Mouse (Mus musculus) liver, adult 2 months (tissue): ENCODE data around the gene Fstl1. TPM values are rescaled to one million over a fixed set of nuclear protein-coding genes. Genes with fewer than 3 reads are reported as not detected.

Experiments used
- DNase-seq: peaks from one replicate; pipeline ENCODE4 v3.0.0-alpha.2; 2011; ENCODE audit warnings: low read depth, low spot score; ENCODE audit errors: extremely low read depth
- H3K27ac ChIP-seq: fragments of 200-500 bp; replicated peaks from 2 replicates; pipeline ENCODE4 v1.5.1; 2012; ENCODE audit warnings: low read depth, mild to moderate bottlenecking, control low read depth, inconsistent platforms, low read length; ENCODE audit not compliant: insufficient read depth
- H3K27me3 ChIP-seq: fragments of 200-500 bp; 2 replicates; pipeline ENCODE4 v1.6.1; 2012; ENCODE audit warnings: mild to moderate bottlenecking, moderate library complexity, low read length, inconsistent platforms; ENCODE audit not compliant: control insufficient read depth, insufficient read depth
- H3K36me3 ChIP-seq: fragments of 200-500 bp; 2 replicates; pipeline ENCODE4 v1.6.1; 2012; ENCODE audit warnings: low read length, inconsistent platforms; ENCODE audit not compliant: control insufficient read depth, insufficient read depth
- H3K4me1 ChIP-seq: fragments of 200-500 bp; 2 replicates; pipeline ENCODE4 v1.6.1; 2011; ENCODE audit warnings: low read length; ENCODE audit not compliant: control insufficient read depth, insufficient read depth
- H3K4me3 ChIP-seq: fragments of 200-500 bp; 2 replicates; pipeline ENCODE4 v1.5.1; 2011; ENCODE audit warnings: low read depth, mild to moderate bottlenecking, control low read depth, low read length, moderate library complexity; ENCODE audit not compliant: insufficient read depth
- H3K79me2 ChIP-seq: fragments of 200-500 bp; 2 replicates; pipeline ENCODE4 v1.6.1; 2012; ENCODE audit warnings: inconsistent platforms, mild to moderate bottlenecking, low read length, moderate library complexity; ENCODE audit not compliant: control insufficient read depth, insufficient read depth
- H3K9ac ChIP-seq: fragments of 200-500 bp; 2 replicates; pipeline ENCODE4 v1.6.1; 2012; ENCODE audit warnings: low read depth, mild to moderate bottlenecking, control low read depth, inconsistent platforms, low read length
- CTCF ChIP-seq: fragments of 200-500 bp; IDR thresholded peaks from 2 replicates; pipeline ENCODE4 v1.5.1; 2011; ENCODE audit warnings: low read depth, low read length, control low read depth
- POLR2A ChIP-seq: fragments of 200-500 bp; IDR thresholded peaks from 2 replicates; pipeline ENCODE4 v1.6.1; 2011; ENCODE audit warnings: low read length, control low read depth; ENCODE audit not compliant: insufficient read depth; ENCODE audit errors: extremely low read depth
- WGBS: fragments of 180-500 bp; shearing (Covaris S2); methylation state at CpG from one replicate; pipeline ENCODE4 v1.1.7; 2018; 5-methylcytosine and 5-hydroxymethylcytosine counted together
- polyA plus RNA-seq: library from polyadenylated mRNA; depleted of rRNA; stranded (reverse); fragments of >200 nt; gene quantifications from 2 replicates; pipeline ENCODE4 v1.2.3, GENCODE M21; 2012; rRNA removed
- total RNA-seq: library from RNA; depleted of rRNA; stranded (reverse); fragments of >200 nt; gene quantifications from 2 replicates; pipeline ENCODE4 v1.2.3, GENCODE M21; 2014; rRNA removed

The Fstl1 gene
- total RNA-seq (4.4 and 5.0 TPM in 2 replicates), polyA plus RNA-seq (1.8 and 1.9 TPM in 2 replicates)

- Histone ChIP-seq H3K79me2 (no peaks in the 10 kb centered on the region), H3K27me3 (peaks cover 4% of the 10 kb centered on the region; the same call in 1 of the 2 replicates), H3K4me1 (no peaks in the 10 kb centered on the region), H3K27ac (no peak within 1 kb of the TSS), H3K36me3 (no peaks in the 10 kb centered on the region), H3K9ac (peak within 1 kb of the TSS; percentile 33), H3K4me3 (peak within 1 kb of the TSS; percentile 58)
- DNase-seq, result no peak
- WGBS, result 4% methylated on average over 44 of the region's 52 CpGs
- TF ChIP-seq POLR2A (no peak), CTCF (no peak)
Measured at GRCm38 (mm10) chr16:37776860-37777651, at the start of gene Fstl1. Gene Fstl1, plus strand, starts transcription at chr16:37776873.

GRCm38 (mm10) chr16:37728674-37729073 lies 48.0 kb upstream of the Fstl1 start:
- WGBS, result 80% methylated on average over 1 of the region's 1 CpGs

GRCm38 (mm10) chr16:37729381-37730150 lies 47.1 kb upstream of the Fstl1 start:
- H3K4me1 ChIP-seq, result no peaks in the 10 kb centered on the region
- no peaks in the 10 kb centered on the region for H3K36me3 ChIP-seq
- DNase-seq, result no peak
- TF ChIP-seq POLR2A (no peak), CTCF (no peak)
- no peak overlapping the region for H3K27ac ChIP-seq
- H3K4me3 ChIP-seq, result no peak overlapping the region
- no peak overlapping the region for H3K9ac ChIP-seq
- no peaks in the 10 kb centered on the region for H3K27me3 ChIP-seq
- 81% methylated on average over 9 of the region's 9 CpGs for WGBS
- H3K79me2 ChIP-seq, result no peaks in the 10 kb centered on the region

More at GRCm38 (mm10) chr16:37728674-37729073, 48.0 kb upstream of the Fstl1 start:
- peak; percentile 23 for DNase-seq
- no peak overlapping the region for H3K9ac ChIP-seq
- H3K27ac ChIP-seq, result no peak overlapping the region
- peaks cover 4% of the 10 kb centered on the region; the same call in 1 of the 2 replicates for H3K4me1 ChIP-seq
- no peak for TF ChIP-seq CTCF
- no peak for TF ChIP-seq POLR2A
- H3K4me3 ChIP-seq, result no peak overlapping the region
- no peaks in the 10 kb centered on the region for H3K79me2 ChIP-seq
- H3K36me3 ChIP-seq, result no peaks in the 10 kb centered on the region
- no peaks in the 10 kb centered on the region for H3K27me3 ChIP-seq

- Histone ChIP-seq H3K27me3 (no peaks in the 10 kb centered on the region), H3K4me3 (no peak overlapping the region), H3K27ac (no peak overlapping the region), H3K4me1 (no peaks in the 10 kb centered on the region), H3K9ac (no peak overlapping the region), H3K36me3 (no peaks in the 10 kb centered on the region), H3K79me2 (no peaks in the 10 kb centered on the region)
- TF ChIP-seq CTCF (no peak), POLR2A (no peak)
- 92% methylated on average over 8 of the region's 8 CpGs for WGBS
- no peak for DNase-seq
Measured at GRCm38 (mm10) chr16:37730293-37730835, 46.3 kb upstream of the Fstl1 start.

GRCm38 (mm10) chr16:37731431-37731830 lies 45.2 kb upstream of the Fstl1 start:
- H3K4me3 ChIP-seq, result no peak overlapping the region

More at GRCm38 (mm10) chr16:37731431-37731830, 45.2 kb upstream of the Fstl1 start:
- no peaks in the 10 kb centered on the region for H3K4me1 ChIP-seq
- no peak overlapping the region for H3K9ac ChIP-seq
- no peaks in the 10 kb centered on the region for H3K36me3 ChIP-seq
- 47% methylated on average over 4 of the region's 4 CpGs for WGBS
- no peak overlapping the region for H3K27ac ChIP-seq
- no peaks in the 10 kb centered on the region for H3K27me3 ChIP-seq
- no peak for TF ChIP-seq CTCF
- no peak for TF ChIP-seq POLR2A
- DNase-seq, result no peak
- H3K79me2 ChIP-seq, result no peaks in the 10 kb centered on the region
